Mouse (Mus musculus) CD4-positive, CD25-positive, alpha-beta regulatory T cell, adult 2 months (primary cell): ENCODE measurements around the gene Tpte.

Experiments
- DNase-seq: peaks from one replicate; pipeline ENCODE4 v3.0.0-alpha.2; 2012; ENCODE audit warnings: low read depth, low spot score

Gene Tpte

DNA sequence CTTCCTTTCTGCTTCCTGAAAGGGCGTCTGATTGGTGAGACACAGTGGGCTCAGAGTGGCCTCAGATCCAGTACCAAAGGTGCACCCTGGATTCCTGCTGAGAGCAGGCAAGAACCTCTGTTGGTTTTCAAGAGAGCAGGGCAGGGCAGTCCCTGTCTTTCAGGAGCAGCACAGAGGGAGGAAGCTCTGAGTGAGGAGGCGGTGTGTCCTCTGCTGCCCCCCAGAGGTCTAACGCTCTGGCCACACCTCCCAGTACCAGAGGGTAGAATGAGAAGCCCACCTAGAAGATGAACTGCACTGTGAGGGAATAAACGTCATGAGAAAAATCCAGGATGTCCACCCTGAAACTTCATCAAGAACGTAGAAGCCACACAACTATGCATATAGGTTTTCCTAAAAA, 93.7 kb downstream of the Tpte start:
- DNase-seq: peak; percentile 42

- DNase-seq: no peak
Measured at GRCm38 (mm10) chr8:22380934-22381333, 97.7 kb downstream of the Tpte start.

DNA sequence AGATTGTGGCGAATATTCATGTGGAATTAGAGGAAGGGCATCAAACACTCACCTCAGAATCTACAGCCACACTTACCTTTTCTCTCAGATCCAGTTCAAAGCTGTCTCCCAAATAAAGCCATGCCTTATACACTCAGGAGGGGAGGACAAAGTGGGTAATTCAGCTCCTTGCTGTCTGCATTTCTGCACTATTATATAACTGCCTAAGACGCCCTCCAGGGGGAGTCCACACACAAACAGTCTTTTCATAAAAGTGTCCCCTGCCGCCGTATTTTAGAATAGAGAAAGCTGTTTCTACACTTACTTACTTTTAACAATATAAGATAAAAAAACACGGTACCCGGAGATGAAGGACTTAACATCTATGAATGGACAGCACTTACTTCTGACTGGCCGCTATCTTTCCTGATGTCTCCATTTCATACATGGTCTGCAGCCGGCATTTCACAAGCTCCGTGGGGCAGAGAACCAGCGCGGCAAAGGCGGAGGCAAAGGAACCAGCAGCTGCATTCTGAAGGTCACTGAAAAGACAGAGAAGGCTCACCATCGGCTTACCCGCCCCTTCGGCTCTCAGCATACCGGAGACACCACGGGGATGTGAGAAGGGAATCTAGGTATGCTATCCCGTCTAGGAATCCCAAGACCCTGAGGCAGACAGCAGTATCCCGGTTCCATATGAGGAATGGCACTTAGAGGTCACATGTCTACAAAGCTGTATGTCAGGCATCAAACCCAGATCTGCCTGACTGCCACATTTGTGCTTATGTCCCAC, 99.8 kb downstream of the Tpte start:
- peak; percentile 12 for DNase-seq

- no peak for DNase-seq
Measured at GRCm38 (mm10) chr8:22385158-22385557, 101.9 kb downstream of the Tpte start.

DNA sequence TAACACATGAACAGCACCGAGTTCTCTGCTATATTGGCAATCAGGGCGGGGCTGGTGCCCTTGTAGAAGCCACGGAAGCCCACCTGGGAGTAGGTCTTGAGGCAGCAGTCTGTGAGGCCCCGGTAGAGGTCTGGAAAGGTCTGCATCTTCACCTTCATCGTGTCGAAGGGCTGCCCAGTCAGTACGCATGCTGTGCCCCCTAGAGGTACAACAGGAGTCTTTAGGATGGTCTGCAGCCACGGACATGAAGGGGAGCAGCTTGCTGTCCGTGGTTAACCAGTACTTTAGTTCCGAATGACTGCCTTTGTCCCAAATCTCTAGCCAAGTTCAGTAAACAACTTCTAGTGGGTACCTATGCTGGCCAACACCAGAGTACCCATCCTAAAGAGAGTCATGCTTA, 106.6 kb downstream of the Tpte start:
- DNase-seq: no peak

GRCm38 (mm10) chr8:22390766-22391463, 107.7 kb downstream of the Tpte start:
- DNase-seq: no peak

GRCm38 (mm10) chr8:22394471-22394870, 111.2 kb downstream of the Tpte start:
- no peak for DNase-seq

GRCm38 (mm10) chr8:22395256-22395655, 112.0 kb downstream of the Tpte start:
- no peak for DNase-seq

DNA sequence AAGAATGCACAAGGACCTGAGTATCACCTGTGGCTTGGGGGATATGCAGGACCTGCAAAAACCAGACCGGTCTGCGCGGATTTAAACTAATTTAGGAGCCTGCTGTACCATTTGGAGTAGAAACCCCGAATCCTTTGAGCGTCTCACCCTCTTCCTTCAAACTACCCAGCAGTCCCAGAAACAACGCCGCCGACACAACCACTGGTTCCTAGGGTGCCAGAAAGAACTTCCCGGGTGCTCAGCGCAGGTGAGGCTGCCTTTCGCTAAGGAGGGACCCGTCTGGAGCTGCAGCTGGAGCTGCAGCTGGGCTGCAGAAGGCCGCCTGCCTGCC, 114.5 kb downstream of the Tpte start:
- DNase-seq: no peak

GRCm38 (mm10) chr8:22398142-22398951, 115.1 kb downstream of the Tpte start, which contains the start of gene Slc25a15:
TSS of gene Slc25a15 (minus strand) at chr8:22398597.
- DNase-seq: peak; percentile 93

- DNase-seq: peak; percentile 20
Measured at GRCm38 (mm10) chr8:22399285-22399880, 116.1 kb downstream of the Tpte start.

DNA sequence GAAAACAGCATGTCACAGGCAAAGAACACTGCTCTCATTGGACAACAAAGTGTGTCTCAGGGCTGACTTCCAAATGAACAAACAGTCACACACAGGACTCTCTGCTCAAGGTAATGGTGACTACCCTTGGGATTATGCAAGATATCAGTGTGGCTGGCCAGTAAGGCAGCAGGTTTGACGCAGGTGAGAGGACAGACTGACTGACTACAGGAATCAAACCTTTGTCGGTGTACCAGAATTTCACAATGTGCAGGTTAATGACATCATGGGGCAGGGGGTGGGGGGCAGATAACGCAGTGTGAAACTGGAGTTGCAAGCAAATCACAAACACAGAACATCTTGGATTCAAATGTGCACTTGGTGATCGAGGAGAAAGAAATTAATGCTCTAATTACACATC, 117.4 kb downstream of the Tpte start:
- no peak for DNase-seq

DNA sequence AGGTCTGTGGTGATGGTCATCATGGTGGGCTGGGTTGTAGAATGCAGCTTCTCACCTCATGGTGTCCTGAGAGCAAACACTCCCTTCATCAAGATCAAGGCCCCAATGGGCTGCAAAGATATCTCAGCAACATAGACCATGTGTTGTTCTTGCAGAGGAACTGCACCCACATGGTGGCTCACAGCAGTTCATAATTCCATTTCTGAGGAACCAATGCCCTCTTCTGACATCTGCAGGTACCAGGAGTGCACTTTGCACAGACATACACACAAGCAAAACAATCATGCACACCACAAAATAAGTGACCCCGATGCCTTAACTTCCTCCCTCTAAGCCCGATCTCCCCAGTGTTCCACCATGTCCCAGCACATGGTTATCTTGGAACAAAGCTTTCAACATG, 120.0 kb downstream of the Tpte start:
- DNase-seq: no peak

DNA sequence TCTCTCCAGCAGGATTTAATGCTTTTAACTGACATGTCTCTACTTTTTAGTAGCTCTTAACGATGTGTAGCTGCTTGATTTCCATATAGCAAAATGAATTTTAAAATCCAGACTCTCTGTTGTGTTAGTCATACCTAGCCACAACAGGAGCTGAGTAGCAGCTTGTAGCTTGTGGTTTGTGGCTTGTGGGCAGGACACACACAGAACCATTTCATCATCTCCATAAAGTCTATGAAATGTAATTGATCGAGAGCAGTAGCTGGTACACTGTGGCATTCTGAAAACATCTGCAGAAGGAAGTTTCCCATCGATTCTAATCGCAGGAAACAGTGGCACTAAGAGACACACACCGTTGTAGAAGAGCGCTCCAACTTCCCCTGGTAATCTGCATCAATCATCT, 122.5 kb downstream of the Tpte start:
- peak; percentile 43 for DNase-seq

DNA sequence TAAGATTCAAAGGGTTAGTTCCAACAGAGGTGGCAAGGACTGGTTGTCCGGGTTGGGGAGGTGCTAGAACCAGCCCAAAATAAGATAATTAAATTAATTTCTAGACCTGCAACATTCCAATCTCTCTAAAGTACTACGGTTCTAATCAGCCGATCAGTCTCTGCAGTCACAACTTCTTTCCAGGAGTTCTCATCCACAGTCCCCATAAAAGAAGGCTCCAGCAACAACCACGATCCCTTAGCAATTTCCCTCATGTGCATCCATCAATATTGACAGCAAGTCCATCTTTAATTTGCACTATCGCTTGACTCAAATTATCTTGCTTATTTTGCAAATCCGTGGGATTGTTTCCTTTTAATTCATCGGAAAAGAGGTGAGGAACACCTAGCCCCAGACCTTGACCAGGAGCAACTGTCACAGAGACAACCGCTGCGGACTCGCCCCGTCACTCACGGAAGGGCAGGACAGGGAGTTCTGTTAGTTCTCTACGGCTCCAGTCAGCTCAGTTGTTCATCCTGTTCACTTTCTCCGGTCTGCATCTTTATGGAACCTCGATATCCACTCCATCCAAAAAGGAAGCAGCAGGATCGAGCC, 127.5 kb downstream of the Tpte start:
- no peak for DNase-seq

- DNase-seq: peak; percentile 87
Measured at GRCm38 (mm10) chr8:22411282-22411702, 128.1 kb downstream of the Tpte start, which contains the start of gene Mrps31. TSS of gene Mrps31 (plus strand) at chr8:22411361.

- no peak for DNase-seq
Measured at GRCm38 (mm10) chr8:22411971-22412370, 128.7 kb downstream of the Tpte start.
